Mouse (Mus musculus) inflammation-experienced regulatory T-cells, adult 16 weeks (primary cell): ENCODE results near the gene Cypt14. TPM values are rescaled to one million over a fixed set of nuclear protein-coding genes. Genes with fewer than 3 reads are reported as not detected.

Experiments used
- polyA plus RNA-seq: library from polyadenylated mRNA; unstranded; fragments of 100-300 nt; shearing (Covaris generic); gene quantifications from one replicate; pipeline ENCODE4 v1.2.1, GENCODE M21; 2017

Gene Cypt14
- polyA plus RNA-seq: not detected

GRCm38 (mm10) chrX:39863504-39863903 is at the start of gene Cypt14:
Gene Cypt14, minus strand, starts transcription at chrX:39863604.

